Mouse (Mus musculus): ENCODE results near the gene Isyna1. TPM values are rescaled to one million over a fixed set of nuclear protein-coding genes. Genes with fewer than 3 reads are reported as not detected.

Gene Isyna1
- total RNA-seq (2021): 10 to 100 TPM; 87.9 to 88.5 TPM

GRCm38 (mm10) chr8:70593961-70594609, at the start of gene Isyna1:
Gene Isyna1 (plus strand): TSS chr8:70594373.
- intact Hi-C loops (cut with DNase I): no loop called here
- DNase-seq: peak; percentile 72

- DNase-seq: no peak
- intact Hi-C loops (cut with DNase I): no loop called here
These were observed 47.8 kb upstream of the Isyna1 start for GRCm38 (mm10) chr8:70546412-70546811.

- intact Hi-C loops (cut with DNase I): no loop called here
These were observed 46.4 kb upstream of the Isyna1 start for GRCm38 (mm10) chr8:70547762-70548161.

GRCm38 (mm10) chr8:70549412-70550184, 44.6 kb upstream of the Isyna1 start:
- intact Hi-C loops (cut with DNase I): no loop called here
- DNase-seq: no peak

More at GRCm38 (mm10) chr8:70547762-70548161, 46.4 kb upstream of the Isyna1 start:
- no peak for DNase-seq

GRCm38 (mm10) chr8:70551558-70552161, 42.5 kb upstream of the Isyna1 start:
- no peak for DNase-seq
- intact Hi-C loops (cut with DNase I): no loop called here

DNA sequence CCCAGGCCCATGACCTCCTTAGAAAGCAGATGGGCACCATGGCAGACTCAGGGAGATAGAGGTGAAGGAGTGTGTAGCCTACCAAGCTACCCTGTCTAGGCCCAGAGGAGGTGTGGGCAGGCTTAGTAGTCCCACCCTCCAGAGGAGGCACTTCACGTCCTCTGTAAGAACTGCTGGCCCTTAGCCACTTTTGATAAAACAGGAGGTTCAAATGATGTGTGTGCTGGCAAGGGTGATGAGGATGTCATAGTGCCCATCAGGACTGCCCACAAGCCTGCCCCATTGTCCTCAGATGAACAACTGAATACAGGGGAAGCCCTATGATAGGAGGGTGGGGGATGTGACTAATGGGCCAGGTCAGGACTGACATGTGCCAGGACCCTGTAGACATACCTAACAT, 41.3 kb upstream of the Isyna1 start:
- no peak for DNase-seq
- intact Hi-C loops (cut with DNase I): no loop called here

- DNase-seq: peak; percentile 66
These were observed 40.4 kb upstream of the Isyna1 start for GRCm38 (mm10) chr8:70553740-70554139.

DNA sequence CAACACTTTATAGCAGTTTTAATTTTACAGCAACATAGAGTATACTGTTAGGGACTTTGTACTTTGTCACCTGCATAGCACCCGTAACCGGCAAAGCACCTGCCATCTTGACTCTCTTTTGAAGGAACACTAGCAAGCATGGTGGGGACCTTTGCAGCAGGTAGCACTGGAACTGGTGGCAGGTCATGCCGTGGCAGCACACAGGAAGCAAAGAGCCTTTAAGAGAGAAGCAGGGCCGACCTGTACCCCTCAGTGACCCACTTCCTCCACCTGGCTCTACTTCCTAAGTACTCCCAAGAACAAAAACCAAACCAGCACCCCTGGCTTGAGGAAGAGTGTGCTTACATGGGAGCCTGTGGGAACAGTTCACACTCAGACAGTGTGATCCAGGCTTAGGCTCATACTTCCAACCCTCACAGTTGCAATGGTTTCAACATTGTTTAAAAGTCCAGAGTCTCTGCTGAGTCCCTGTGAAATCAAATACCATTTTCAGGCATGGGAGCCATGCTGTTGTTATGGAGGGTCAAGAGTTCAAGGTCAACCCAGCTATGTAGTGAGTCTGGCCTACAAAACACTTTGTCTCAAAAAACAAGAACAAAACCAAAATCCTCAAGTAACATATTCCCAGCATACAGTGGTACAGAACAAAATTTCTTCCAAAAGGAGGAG, 39.0 kb upstream of the Isyna1 start:
- no peak for DNase-seq
- intact Hi-C loops (cut with DNase I): no loop called here

More at GRCm38 (mm10) chr8:70553740-70554139, 40.4 kb upstream of the Isyna1 start:
- intact Hi-C loops (cut with DNase I): no loop called here

- intact Hi-C loops (cut with DNase I): no loop called here
These were observed 35.8 kb upstream of the Isyna1 start for GRCm38 (mm10) chr8:70558334-70558733.

DNA sequence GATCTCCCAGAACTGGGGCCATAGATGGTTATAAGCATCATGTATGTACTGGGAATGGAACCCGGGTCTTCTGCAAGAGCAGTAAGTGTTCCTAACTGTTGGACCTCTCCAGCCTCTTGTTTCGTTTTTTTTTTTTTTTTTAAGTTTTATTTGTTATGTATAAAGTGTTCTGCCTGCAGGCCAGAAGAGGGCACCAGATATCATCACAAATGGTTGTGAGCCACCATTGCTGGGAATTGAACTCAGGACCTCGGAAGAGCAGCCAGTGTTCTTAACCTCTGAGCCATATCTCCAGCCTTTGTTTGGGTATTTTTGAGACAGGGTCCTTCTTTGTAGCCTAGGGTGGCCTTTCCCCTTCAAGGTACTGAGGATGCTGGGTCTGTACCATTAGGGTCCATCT, 35.2 kb upstream of the Isyna1 start:
- no peak for DNase-seq
- intact Hi-C loops (cut with DNase I): no loop called here

More at GRCm38 (mm10) chr8:70558334-70558733, 35.8 kb upstream of the Isyna1 start:
- no peak for DNase-seq

- intact Hi-C loops (cut with DNase I): no loop called here
- DNase-seq: peak; percentile 61
These were observed 34.1 kb upstream of the Isyna1 start for GRCm38 (mm10) chr8:70560096-70560495.

DNA sequence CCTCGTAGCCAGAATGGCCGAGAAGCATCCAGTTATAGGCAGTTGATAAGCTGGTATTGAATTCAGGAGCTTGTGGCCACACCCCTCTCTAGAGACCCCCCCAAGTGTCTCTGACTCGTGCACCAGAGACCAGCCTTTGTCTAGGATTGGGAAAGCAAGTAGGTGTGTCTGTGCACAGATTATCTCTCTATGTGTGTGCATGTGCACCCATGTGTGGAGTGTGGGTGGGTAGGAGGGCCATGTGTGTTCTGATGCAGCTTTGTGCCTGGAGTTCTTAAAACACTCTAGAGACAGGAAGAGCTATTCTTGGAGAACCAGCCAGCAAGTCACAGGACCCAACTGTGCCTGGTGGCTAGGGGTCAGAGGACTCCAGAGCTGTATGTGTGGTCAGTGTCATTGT, 33.6 kb upstream of the Isyna1 start:
- no peak for DNase-seq
- intact Hi-C loops (cut with DNase I): no loop called here

- no peak for DNase-seq
- intact Hi-C loops (cut with DNase I): no loop called here
These were observed 32.8 kb upstream of the Isyna1 start for GRCm38 (mm10) chr8:70561357-70561756.

DNA sequence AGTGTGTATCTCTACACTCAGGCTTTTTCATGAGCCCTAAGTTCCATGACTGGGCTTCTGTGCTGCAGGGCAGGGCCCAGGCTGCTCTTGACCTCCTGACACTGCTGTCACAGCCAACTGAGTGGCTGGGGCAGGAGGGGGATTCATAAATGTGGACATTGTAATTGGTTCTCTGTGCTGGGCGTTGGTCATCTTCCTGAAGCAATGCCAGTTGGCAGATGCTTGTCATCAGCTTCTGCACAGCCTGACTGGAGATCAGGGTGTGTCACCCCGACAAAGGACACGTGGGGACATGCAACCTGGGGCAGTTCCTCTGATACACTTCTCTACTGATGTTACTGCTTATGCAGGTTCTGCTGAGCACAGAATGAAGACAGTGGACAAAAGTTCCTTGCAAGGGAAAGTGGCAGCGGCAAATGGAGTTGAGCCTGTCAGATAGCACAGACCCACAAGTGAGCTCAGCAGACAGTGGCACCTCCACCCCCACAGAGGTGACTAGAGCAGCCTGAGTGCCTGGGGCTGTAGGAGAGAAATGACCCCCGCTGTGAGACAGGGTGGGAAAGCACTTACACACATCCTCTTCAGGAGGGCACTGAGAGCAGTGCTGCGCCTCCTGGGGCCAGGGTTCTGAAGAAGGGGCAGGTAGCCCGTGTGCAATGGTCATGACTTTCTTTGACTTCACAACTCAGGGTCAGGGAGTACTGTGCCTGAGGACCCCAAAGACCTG, 32.2 kb upstream of the Isyna1 start:
- intact Hi-C loops (cut with DNase I): no loop called here
- DNase-seq: no peak

DNA sequence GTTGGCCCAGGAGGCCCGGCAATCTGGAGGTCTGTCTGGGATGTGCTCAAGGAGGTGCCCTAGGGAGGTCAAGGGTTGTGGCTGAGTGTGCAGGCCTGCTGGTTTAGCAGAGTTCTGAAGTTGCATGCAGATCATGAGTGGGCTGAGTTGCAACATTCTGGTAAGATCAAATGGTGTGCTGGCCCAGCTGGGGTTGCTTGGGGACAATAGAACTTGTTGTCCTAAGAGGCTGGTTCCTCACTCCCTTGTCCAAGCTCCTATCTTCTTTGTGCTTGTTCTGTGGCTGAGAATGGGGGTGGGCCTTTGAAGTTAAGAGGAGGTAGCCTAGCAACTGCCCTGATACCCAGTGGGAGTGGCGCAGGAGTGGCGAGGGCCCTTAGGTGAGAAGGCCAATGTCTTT, 31.4 kb upstream of the Isyna1 start:
- no peak for DNase-seq
- intact Hi-C loops (cut with DNase I): no loop called here

DNA sequence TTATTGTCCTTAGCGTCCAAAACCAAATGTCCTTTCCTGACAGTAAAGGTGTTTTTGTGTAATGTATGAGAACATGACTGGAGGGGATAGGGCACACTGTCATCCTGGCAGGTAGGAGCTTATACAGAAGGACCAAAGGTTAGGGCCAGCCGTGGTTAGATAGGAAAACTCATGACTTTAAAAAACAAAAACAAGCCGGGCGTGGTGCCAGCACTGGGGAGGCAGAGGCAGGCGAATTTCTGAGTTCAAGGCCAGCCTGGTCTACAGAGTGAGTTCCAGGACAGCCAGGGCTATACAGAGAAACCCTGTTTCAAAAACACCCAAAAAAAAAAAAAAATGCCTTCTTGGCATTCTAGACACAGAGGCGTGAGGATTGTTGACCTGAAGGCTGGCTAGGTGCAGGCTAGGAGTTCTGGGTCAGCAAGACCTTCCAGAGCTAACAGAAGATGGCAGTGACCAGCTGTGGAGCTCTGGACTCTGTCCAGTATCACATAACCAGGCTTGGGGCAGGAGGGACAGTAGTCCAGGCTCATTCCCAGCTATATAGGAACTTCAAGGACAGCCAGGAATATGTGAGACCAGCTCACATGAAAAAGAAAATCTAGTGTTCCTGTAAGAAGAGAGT, 30.3 kb upstream of the Isyna1 start:
- intact Hi-C loops (cut with DNase I): no loop called here
- no peak for DNase-seq

GRCm38 (mm10) chr8:70564696-70565235, 29.4 kb upstream of the Isyna1 start:
- DNase-seq: no peak
- intact Hi-C loops (cut with DNase I): no loop called here

DNA sequence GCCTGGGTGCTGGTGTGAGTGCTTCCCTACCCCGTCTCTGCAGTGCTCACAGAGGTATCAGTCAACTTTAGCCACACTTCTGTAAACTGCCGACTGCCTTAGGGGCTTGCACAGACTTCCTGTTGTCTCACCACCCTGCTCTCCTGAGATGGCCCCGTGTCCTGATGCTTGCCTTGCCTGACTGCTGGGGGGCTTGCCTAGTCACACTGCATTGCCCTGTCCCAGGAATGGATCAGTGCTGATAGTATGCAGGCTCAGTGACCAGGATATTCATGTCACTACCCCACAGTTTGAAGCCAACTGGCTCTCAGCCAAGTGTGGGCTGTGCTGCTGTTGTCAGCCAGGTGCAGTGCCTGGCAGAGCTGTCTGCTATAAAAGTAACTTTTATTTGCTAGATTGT, 28.6 kb upstream of the Isyna1 start:
- intact Hi-C loops (cut with DNase I): no loop called here
- DNase-seq: no peak

GRCm38 (mm10) chr8:70570360-70570759, 23.8 kb upstream of the Isyna1 start:
- intact Hi-C loops (cut with DNase I): no loop called here
- no peak for DNase-seq

DNA sequence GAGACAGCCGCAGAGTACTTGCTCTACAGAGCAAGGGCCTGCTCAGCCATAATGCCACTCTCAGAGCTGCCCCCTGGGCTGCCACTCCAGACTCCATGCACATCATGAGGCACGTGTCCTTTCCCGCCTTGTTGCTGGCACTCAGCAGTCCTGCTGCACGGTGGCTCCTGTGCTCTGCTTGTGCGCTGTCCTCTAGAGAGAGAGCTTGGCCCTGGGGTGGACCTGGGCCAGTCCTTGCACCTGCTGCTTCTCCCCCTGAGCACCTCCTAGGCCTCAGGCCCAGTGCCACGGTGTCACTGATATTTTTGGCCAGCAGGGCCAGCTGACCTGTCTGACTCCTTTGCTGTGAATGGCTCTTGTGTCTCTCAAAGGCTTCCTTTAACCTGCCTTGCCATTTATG, 23.2 kb upstream of the Isyna1 start:
- no peak for DNase-seq
- intact Hi-C loops (cut with DNase I): no loop called here
